Mouse (Mus musculus): ENCODE data around the gene Nrf1. TPM values are rescaled to one million over a fixed set of nuclear protein-coding genes. Genes with fewer than 3 reads are reported as not detected.

Gene Nrf1
- polyA plus RNA-seq, 1 experiment from 2014 or later = 25.2 TPM

DNA sequence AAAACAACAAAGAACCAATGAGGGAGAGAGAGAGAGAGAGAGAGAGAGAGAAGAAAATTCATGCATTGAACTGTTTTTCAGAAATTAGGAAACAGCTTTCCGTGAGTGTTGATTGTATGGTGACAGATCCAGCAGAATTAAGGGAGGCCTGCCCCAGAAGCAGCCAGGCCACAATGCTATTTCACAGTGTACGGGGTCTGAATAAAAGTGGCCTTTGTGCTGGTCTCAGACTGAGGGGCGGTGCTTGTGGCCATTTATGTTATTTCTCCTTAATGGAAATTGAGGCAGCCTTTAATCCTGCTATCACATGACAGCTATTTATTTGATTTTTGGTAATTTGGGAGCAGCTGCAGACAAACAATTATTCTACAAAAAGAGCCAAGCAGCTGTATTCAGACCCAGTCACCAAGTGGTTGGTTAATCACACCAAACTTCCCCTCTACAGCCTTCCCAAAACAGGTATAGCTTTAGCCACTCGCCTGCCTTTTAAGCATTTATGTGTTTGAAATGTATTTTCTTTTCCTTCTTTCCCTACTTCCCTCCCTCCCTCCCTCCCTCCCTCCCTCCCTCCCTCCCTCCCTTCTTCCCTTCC is 31.2 kb downstream of the Nrf1 start:
- ChIA-PET POLR2A (interaction anchor here (0.6 kb wide), 1 partner anchor 72 kb away, joined by 3 read pairs; no protein-coding TSS in a partner anchor), CTCF (interaction anchor here (1.2 kb wide), 1 partner anchor 21 kb away, joined by 3 read pairs; no protein-coding TSS in a partner anchor)
- no peak for ATAC-seq
- in situ Hi-C loops (cut with MboI; ENCODE audit: low pct_unique_long_range_greater_than_20kb) = loop anchor here (25.0 kb wide), 1 partner anchor 283 kb away; no protein-coding TSS in a partner anchor
- no peaks in the 10 kb centered on the region for H3K27me3 ChIP-seq
- no peak for TF ChIP-seq CTCF (IDR thresholded peaks at IDR 0.05)
- DNase-seq (ENCODE audit: low read depth, low spot score) = no peak

DNA sequence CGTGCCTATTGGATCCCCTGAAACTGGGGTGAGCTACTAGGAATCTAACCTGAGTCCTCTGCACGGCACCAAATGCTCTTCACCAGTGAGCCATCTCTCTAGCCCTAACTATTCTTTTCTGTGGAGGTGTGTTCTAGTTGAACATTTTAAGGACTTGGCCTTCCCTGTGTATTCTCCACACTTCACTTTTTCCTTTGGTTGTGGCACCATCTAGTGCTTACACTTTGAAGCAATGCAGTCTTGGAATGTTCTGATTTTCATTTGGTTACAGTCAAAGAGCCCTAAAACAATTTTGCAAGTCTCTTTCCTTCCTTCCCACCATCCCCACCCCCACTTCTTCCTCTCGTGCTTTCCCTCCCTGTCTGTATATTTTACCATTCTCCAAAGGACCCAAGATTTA is 33.6 kb downstream of the Nrf1 start:
- no peaks in the 10 kb centered on the region for H3K27me3 ChIP-seq
- in situ Hi-C loops (cut with MboI; ENCODE audit: low pct_unique_long_range_greater_than_20kb) = loop anchor here (25.0 kb wide), 1 partner anchor 281 kb away; no protein-coding TSS in a partner anchor
- no peak for DNase-seq (ENCODE audit: low read depth, low spot score)
- POLR2A ChIA-PET = no interaction called here
- ATAC-seq = no peak
- TF ChIP-seq CTCF (IDR thresholded peaks at IDR 0.05) = peak; percentile 52
- CTCF ChIA-PET = no interaction called here

DNA sequence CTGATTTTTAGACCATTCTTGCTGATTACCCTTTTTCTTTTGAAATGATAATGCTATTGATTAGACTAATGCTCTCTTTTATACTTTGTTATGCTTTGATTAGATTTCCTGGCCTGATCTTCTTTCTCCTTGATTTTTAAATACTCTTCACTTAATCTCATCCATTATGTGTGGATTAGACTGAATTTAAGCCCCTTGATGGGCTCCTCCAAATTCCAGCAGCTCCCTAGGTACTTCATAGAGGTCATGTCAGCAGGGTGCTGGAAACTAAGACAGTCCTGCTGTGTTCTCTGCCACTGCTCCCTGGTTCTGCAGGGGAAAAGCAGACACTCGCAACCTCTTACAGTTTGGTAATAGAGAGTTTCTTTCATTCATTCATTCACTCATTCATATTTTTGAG is 35.5 kb downstream of the Nrf1 start:
- CTCF ChIA-PET = no interaction called here
- no peak for TF ChIP-seq CTCF (IDR thresholded peaks at IDR 0.05)
- ATAC-seq (no peak), DNase-seq (ENCODE audit: low read depth, low spot score) (no peak)
- H3K27me3 ChIP-seq = no peaks in the 10 kb centered on the region
- in situ Hi-C loops (cut with MboI; ENCODE audit: low pct_unique_long_range_greater_than_20kb) = loop anchor here (25.0 kb wide), 1 partner anchor 279 kb away; no protein-coding TSS in a partner anchor
- POLR2A ChIA-PET = no interaction called here

DNA sequence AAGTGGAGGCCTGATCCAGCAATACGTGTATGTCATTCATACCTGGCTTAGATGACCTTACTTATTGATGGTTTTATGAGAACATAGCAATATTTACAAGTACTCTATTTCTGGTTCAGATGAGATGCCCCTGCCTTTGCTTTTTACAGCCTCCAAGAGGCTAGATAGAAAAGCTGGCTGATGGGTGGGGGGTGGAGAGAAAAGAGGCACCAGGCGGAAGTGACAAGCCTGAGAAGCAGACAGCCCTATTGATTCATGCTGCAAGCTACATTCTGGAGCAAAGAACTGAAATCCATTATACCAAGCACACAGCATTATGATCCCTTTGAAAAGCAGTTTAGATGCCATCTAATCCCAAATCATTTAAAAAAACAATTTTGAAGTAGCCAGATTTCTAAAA is 37.6 kb downstream of the Nrf1 start:
- in situ Hi-C loops (cut with MboI; ENCODE audit: low pct_unique_long_range_greater_than_20kb) = loop anchor here (25.0 kb wide), 1 partner anchor 277 kb away; no protein-coding TSS in a partner anchor
- POLR2A ChIA-PET = interaction anchor here (1.7 kb wide), 1 partner anchor 9 kb away, joined by 3 read pairs; no protein-coding TSS in a partner anchor
- CTCF ChIA-PET = no interaction called here

GRCm38 (mm10) chr6:30091221-30091620 is 43.4 kb downstream of the Nrf1 start:
- no peak for TF ChIP-seq CTCF (IDR thresholded peaks at IDR 0.05)
- in situ Hi-C loops (cut with MboI; ENCODE audit: low pct_unique_long_range_greater_than_20kb) = loop anchor here (5.0 to 25.0 kb wide), 2 partner anchors 116 to 271 kb away; no protein-coding TSS in a partner anchor
- CTCF ChIA-PET = interaction anchor here (2.0 kb wide), 1 partner anchor 19 kb away, joined by 5 read pairs; no protein-coding TSS in a partner anchor
- ATAC-seq (no peak), DNase-seq (ENCODE audit: low read depth, low spot score) (no peak)
- H3K27me3 ChIP-seq = no peaks in the 10 kb centered on the region
- POLR2A ChIA-PET = interaction anchor here (0.7 kb wide), 1 partner anchor 93 kb away, joined by 3 read pairs; no protein-coding TSS in a partner anchor

More for the DNA sequence above, 37.6 kb downstream of the Nrf1 start:
- H3K27me3 ChIP-seq = no peaks in the 10 kb centered on the region
- ATAC-seq (no peak), DNase-seq (ENCODE audit: low read depth, low spot score) (no peak)
- no peak for TF ChIP-seq CTCF (IDR thresholded peaks at IDR 0.05)

GRCm38 (mm10) chr6:30092816-30093215 is 45.0 kb downstream of the Nrf1 start:
- TF ChIP-seq CTCF (IDR thresholded peaks at IDR 0.05) = no peak
- H3K27me3 ChIP-seq = no peaks in the 10 kb centered on the region
- ATAC-seq (no peak), DNase-seq (ENCODE audit: low read depth, low spot score) (no peak)
- POLR2A ChIA-PET = no interaction called here
- in situ Hi-C loops (cut with MboI; ENCODE audit: low pct_unique_long_range_greater_than_20kb) = loop anchor here (5.0 to 25.0 kb wide), 2 partner anchors 114 to 269 kb away; no protein-coding TSS in a partner anchor
- CTCF ChIA-PET = interaction anchor here (1.3 kb wide), 1 partner anchor 11 kb away, joined by 3 read pairs; no protein-coding TSS in a partner anchor

DNA sequence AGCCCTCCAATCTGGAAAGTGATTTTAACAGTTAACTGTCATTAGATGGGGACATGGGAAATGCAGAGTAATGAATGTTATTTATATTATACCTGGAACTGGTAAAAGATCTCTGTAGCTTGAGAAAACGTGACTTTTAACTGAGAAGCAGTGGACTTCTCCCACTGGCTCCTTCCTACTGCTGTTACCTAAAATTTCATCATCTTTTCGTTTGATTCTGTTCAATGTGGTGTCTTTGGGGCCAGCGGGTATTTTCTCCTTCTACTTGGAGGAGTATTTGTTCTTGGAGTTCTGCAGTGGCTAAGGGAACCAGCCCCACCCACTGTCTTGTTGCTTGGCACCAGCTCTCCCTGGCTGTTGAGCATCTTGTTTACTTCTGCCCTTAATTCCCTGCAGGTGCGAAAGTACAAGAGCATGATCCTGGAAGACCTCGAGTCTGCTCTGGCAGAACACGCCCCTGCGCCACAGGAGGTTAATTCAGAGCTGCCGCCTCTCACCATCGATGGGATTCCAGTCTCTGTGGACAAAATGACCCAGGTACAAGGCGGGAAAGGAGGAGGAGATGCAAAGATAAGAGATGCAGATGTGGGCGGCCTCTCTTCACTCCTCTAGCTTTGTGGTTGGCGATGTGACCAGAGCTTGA is 54.1 kb downstream of the Nrf1 start:
- ATAC-seq = no peak
- POLR2A ChIA-PET = no interaction called here
- no peak for TF ChIP-seq CTCF (IDR thresholded peaks at IDR 0.05)
- H3K27me3 ChIP-seq = no peaks in the 10 kb centered on the region
- CTCF ChIA-PET = no interaction called here
- in situ Hi-C loops (cut with MboI; ENCODE audit: low pct_unique_long_range_greater_than_20kb) = no loop called here
- DNase-seq (ENCODE audit: low read depth, low spot score) = no peak

DNA sequence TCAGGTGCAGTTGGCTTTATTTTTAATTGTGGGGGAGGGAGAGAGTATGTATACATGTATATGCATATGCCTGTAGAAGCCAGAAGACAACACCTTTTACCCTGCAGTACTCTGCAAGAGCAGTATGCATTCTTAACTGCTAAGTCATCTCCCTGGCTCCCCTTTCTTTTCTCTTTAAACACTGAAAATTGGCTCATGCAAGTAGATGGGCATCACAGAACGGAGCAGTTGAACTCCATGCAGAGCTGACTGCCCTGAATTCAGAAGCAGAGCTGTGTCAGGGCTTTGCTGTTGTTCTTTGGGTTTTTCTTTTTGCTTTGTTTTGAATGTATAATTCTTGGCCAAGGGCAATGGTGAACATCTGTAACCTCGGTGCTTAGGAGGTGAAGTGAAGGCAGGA is 58.3 kb downstream of the Nrf1 start:
- ChIA-PET CTCF (no interaction called here), POLR2A (no interaction called here)
- H3K27me3 ChIP-seq = no peaks in the 10 kb centered on the region
- in situ Hi-C loops (cut with MboI; ENCODE audit: low pct_unique_long_range_greater_than_20kb) = no loop called here
- no peak for TF ChIP-seq CTCF (IDR thresholded peaks at IDR 0.05)
- DNase-seq (ENCODE audit: low read depth, low spot score) = no peak
- ATAC-seq = no peak

- no peak for DNase-seq (ENCODE audit: low read depth, low spot score)
- ATAC-seq = no peak
- in situ Hi-C loops (cut with MboI; ENCODE audit: low pct_unique_long_range_greater_than_20kb) = no loop called here
- CTCF ChIA-PET = no interaction called here
- no peaks in the 10 kb centered on the region for H3K27me3 ChIP-seq
- POLR2A ChIA-PET = no interaction called here
- no peak for TF ChIP-seq CTCF (IDR thresholded peaks at IDR 0.05)
Observed at GRCm38 (mm10) chr6:30107456-30107855, 59.7 kb downstream of the Nrf1 start.

DNA sequence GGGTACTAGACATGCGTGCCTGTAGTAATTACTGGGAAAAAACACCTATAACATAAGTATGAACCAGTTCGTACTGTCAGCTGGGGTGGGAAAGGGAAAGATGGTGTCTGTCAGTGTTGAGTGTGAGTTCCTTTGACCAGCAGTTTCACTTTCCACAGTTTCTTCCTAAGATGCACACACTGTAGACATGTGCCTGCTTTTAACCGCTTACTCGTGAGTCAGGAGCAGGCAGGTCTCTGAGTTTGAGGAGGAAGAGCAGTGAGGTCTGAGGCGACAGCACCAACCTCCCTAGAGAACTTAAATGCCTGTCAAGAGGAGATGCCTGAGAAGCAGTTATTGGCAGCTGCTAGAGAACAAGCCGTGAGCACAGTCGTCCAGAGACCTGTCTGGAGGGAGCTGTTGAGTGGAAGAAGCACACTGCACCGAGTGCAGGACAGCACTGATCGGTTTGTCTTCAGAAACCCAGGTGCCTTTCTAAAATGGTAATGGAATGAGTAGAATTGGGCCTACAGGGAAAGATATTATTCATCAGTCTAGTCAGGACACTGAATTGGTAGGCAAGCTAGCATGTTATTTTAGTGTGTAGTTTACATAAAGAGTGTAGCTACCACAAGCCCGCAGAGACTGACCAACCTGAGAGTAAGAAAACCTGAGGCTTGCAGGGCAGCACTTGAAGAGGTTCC is 62.2 kb downstream of the Nrf1 start:
- CTCF ChIA-PET = interaction anchor here (1.9 kb wide), 1 partner anchor 11 kb away, joined by 5 read pairs; no protein-coding TSS in a partner anchor
- POLR2A ChIA-PET = no interaction called here

More for the DNA sequence above, 62.2 kb downstream of the Nrf1 start:
- TF ChIP-seq CTCF (IDR thresholded peaks at IDR 0.05) = no peak
- DNase-seq (ENCODE audit: low read depth, low spot score) = no peak
- ATAC-seq = no peak
- no peaks in the 10 kb centered on the region for H3K27me3 ChIP-seq
- in situ Hi-C loops (cut with MboI; ENCODE audit: low pct_unique_long_range_greater_than_20kb) = no loop called here
